Mouse (Mus musculus) kidney, adult 2 months (tissue): ENCODE measurements at regions not wholly inside any gene's neighbourhood (a gene's known extent, or its start where the extent isn't known, plus 50 kb on each side); places are given as distances from the start of the nearest gene placed in this dataset.

Experiments used
- CTCF ChIP-seq: fragments of 200-500 bp; conservative IDR thresholded peaks from 2 replicates; pipeline ENCODE4 v1.5.1; 2011; ENCODE audit warnings: low read depth, mild to moderate bottlenecking, control low read depth, low read length, moderate library complexity, mixed read lengths; ENCODE audit not compliant: insufficient read depth, insufficient read length
- POLR2A ChIP-seq: fragments of 200-500 bp; IDR thresholded peaks from one replicate; pipeline ENCODE4 v1.6.1; 2011; ENCODE audit warnings: low read depth, low read length, control low read depth

DNA sequence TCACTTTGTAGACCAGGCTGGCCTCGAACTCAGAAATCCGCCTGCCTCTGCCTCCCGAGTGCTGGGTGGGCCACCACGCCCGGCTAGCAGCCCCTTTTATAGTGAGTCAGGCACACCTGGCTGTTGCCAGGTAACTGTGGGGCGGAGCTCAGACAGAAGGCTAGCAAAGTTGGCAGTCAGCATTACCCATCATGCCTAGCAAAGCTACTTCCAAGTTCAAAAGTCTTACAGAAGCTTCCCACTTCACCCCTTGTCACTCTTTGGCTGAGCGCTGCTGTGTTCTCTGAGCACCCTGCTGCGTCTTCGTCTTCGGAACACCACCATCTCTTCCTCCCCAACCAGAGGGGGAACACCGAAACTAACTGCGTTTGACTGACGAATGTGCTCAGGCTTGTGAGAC is 279.1 kb upstream of the Jmjd1c start:
- no peak for TF ChIP-seq POLR2A
- no peak for TF ChIP-seq CTCF
